Mouse (Mus musculus) forebrain, embryonic 13.5 days (tissue): ENCODE measurements at regions not wholly inside any gene's neighbourhood (a gene's known extent, or its start where the extent isn't known, plus 50 kb on each side); places are given as distances from the start of the nearest gene placed in this dataset.
"Not testable (repeated sequence)": the region's sequence is repeated elsewhere in the genome, so short reads cannot be mapped to it uniquely, and the experiment has no call there.

ENCODE experiments used
- ATAC-seq: fragments of 200-750 bp; cut with Nextera tagmentation; 2 replicates; pipeline ENCODE4 v1.8.0; 2017
- H3K27ac ChIP-seq: fragments of 300-500 bp; sonication (generic); 2 replicates; pipeline ENCODE4 v1.5.1; 2015; ENCODE audit warnings: inconsistent platforms, mild to moderate bottlenecking, moderate library complexity
- H3K27me3 ChIP-seq: fragments of 300-500 bp; sonication (generic); 2 replicates; pipeline ENCODE4 v1.6.1; 2015; ENCODE audit warnings: mild to moderate bottlenecking, inconsistent platforms
- H3K36me3 ChIP-seq: fragments of 300-500 bp; sonication (generic); 2 replicates; pipeline ENCODE4 v1.6.1; 2015; ENCODE audit warnings: mild to moderate bottlenecking, inconsistent platforms; ENCODE audit not compliant: poor library complexity, severe bottlenecking
- H3K4me1 ChIP-seq: fragments of 300-500 bp; sonication (generic); 2 replicates; pipeline ENCODE4 v1.6.1; 2015; ENCODE audit warnings: inconsistent platforms
- H3K4me2 ChIP-seq: fragments of 300-500 bp; sonication (generic); 2 replicates; pipeline ENCODE4 v1.6.1; 2015; ENCODE audit warnings: inconsistent platforms, mild to moderate bottlenecking, moderate library complexity
- H3K4me3 ChIP-seq: fragments of 300-500 bp; sonication (generic); 2 replicates; pipeline ENCODE4 v1.5.1; 2015; ENCODE audit warnings: mild to moderate bottlenecking, inconsistent platforms
- H3K9ac ChIP-seq: fragments of 300-500 bp; sonication (generic); 2 replicates; pipeline ENCODE4 v1.6.1; 2015; ENCODE audit warnings: mild to moderate bottlenecking, inconsistent platforms
- H3K9me3 ChIP-seq: fragments of 300-500 bp; sonication (generic); replicated peaks from 2 replicates; pipeline ENCODE4 v1.6.1; 2016; ENCODE audit warnings: inconsistent platforms
- WGBS: fragments of 180-500 bp; shearing (Covaris S2); methylation state at CpG from one replicate; pipeline ENCODE4 v1.1.7; 2015; 5-methylcytosine and 5-hydroxymethylcytosine counted together

DNA sequence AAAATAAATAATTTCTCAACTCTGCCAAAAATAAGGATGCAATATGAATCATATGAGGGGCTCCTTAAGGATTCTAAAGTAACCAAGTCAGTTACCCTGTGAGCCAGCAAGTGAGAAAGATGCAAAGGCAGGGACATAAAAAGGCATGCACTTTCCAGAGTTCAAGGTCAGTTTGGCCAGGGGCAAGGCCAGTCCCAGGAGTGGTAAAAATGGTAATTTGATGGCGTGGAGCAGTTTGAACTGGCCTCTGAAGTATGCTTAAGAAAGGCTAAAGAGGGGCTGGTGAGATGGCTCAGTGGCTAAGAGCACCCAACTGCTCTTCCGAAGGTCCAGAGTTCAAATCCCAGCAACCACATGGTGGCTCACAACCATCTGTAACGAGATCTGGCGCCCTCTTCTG is 68.8 kb downstream of the BC005561 start:
- not testable (repeated sequence) for H3K27me3 ChIP-seq, ATAC-seq, H3K27ac ChIP-seq, H3K4me3 ChIP-seq, H3K4me1 ChIP-seq, H3K4me2 ChIP-seq, H3K9ac ChIP-seq
- H3K9me3 ChIP-seq, result peaks cover 32% of the 10 kb centered on the region
- 96% methylated on average over 4 of the region's 4 CpGs for WGBS
- H3K36me3 ChIP-seq, result peaks cover 26% of the 10 kb centered on the region

DNA sequence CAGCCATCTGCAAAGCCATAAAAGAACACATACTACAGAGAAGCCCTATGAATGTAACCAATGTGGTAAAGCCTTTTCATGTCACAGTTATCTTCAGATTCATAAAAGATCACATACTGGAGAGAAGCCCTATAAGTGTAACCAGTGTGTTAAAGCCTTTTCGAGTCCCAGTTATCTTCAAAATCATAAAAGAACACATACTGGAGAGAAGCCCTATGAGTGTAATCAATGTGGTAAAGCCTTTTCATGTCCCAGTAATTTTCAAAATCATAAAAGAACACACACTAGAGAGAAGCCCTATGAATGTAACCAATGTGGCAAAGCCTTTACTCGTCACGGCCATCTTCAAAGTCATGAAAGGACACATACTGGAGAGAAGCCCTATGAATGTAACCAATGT is 74.2 kb downstream of the BC005561 start:
- H3K9ac ChIP-seq, ATAC-seq, H3K4me3 ChIP-seq, H3K4me1 ChIP-seq, H3K27ac ChIP-seq, H3K4me2 ChIP-seq, H3K27me3 ChIP-seq: not testable (repeated sequence)
- 96% methylated on average over 3 of the region's 3 CpGs for WGBS
- H3K9me3 ChIP-seq, result peaks cover 55% of the 10 kb centered on the region
- peaks cover 55% of the 10 kb centered on the region for H3K36me3 ChIP-seq

DNA sequence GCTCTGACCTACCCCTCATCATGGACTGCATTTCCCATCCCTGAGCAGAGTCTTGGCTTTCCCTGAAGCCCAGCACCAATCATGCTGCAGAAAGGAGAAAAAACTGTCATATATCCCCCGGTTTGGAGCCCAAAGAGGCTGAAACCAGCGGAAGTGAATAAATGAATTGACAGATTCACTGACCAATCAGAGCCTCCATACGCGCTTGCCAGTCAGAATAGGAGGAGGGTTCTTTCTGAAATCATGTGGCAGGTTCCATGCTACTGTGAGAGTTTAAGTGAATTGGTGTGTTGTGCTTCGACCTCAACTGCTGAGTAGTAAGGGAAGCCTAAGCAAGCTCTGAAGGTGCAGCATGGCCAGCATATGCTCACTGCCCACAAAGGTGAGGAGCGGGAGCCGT is 101.0 kb downstream of the BC005561 start:
- Histone ChIP-seq H3K27ac (no peak overlapping the region), H3K4me1 (no peaks in the 10 kb centered on the region), H3K9ac (no peak overlapping the region), H3K4me2 (no peak overlapping the region), H3K27me3 (no peaks in the 10 kb centered on the region), H3K9me3 (peaks cover 34% of the 10 kb centered on the region), H3K4me3 (no peak overlapping the region), H3K36me3 (no peaks in the 10 kb centered on the region)
- 84% methylated on average over 7 of the region's 7 CpGs for WGBS
- ATAC-seq, result no peak
